Mouse (Mus musculus): ENCODE measurements at regions not wholly inside any gene's neighbourhood (a gene's known extent, or its start where the extent isn't known, plus 50 kb on each side); places are given as distances from the start of the nearest gene placed in this dataset.

DNA sequence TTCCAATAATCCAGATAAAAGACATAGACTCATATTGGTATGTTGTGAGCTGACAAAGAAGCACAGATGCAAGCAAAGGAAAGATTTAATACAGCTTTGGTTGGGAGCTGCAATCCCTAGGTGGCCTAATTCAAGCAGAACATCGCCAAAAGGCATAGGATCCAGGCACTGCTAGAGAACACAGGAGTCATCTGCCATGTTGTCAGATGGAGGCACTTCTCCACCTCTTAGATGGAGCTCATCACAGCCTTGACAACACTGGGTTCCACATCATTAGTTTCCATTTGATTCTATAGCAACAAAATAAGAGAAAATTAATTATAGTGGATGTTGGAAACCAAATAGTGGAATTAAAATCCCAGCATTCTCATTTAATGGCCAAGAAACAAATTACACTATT, 1051.2 kb downstream of the Nxph1 start:
- peak; percentile 73 for DNase-seq

All from heart, adult 11 months (tissue).